Mouse (Mus musculus): ENCODE measurements around the gene Gm14525. TPM values are rescaled to one million over a fixed set of nuclear protein-coding genes. Genes with fewer than 3 reads are reported as not detected.
"Not testable (repeated sequence)": the region's sequence is repeated elsewhere in the genome, so short reads cannot be mapped to it uniquely, and the experiment has no call there.

Gm14525 gene
- not detected in 2 replicates for polyA plus RNA-seq (2016; fragmentation: Nextera tagmentation; extraction: Ambion mirVana)

DNA sequence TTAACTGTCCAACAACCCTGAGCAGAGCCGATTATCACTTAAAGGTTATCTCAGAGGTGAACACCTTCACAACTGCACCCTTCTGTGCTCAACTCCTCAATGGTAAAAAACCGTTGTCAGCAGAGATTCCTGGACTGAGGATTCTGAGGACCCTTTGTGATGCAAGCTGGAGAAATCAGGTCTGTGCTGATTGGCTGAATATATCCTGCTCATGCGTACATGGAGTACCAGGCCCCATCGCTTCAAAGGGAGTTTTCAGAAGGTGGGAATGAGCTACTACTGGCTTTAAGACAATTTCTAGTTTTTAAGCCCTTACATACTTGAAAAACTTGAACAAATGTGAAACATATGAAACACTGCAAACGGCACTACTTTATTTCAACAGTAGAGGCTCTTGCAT, at the start of gene Gm14525:
Gene Gm14525 (minus strand): TSS at position 101 of the 400 bp plus-strand sequence.
- not testable (repeated sequence) for H3K9me3 ChIP-seq (replicated peaks); H3K4me2 ChIP-seq; H3K27ac ChIP-seq (ENCODE audit: poor library complexity, severe bottlenecking); H3K9ac ChIP-seq; ATAC-seq (ENCODE audit: insufficient number of reproducible peaks, low FRiP score); H3K4me3 ChIP-seq; H3K36me3 ChIP-seq; H3K4me1 ChIP-seq (replicated peaks); H3K27me3 ChIP-seq (replicated peaks)
- WGBS: 76% methylated on average over 4 of the region's 5 CpGs

Other genes with a start within 250 kb of the Gm14525 start
- gene Slx, start 157.1 kb downstream of the Gm14525 start, polyA plus RNA-seq (2016; fragmentation: Nextera tagmentation; extraction: Ambion mirVana): not detected in 2 replicates
- gene Gm6121, start 233.1 kb upstream of the Gm14525 start, polyA plus RNA-seq (2016; fragmentation: Nextera tagmentation; extraction: Ambion mirVana): not detected in 2 replicates